Mouse (Mus musculus): ENCODE results near the gene Lamc2. TPM values are rescaled to one million over a fixed set of nuclear protein-coding genes. Genes with fewer than 3 reads are reported as not detected.

The Lamc2 gene
- total RNA-seq, 4 experiments from 2014 or later, result 8.3 to 10.1 (median 8.7) TPM

DNA sequence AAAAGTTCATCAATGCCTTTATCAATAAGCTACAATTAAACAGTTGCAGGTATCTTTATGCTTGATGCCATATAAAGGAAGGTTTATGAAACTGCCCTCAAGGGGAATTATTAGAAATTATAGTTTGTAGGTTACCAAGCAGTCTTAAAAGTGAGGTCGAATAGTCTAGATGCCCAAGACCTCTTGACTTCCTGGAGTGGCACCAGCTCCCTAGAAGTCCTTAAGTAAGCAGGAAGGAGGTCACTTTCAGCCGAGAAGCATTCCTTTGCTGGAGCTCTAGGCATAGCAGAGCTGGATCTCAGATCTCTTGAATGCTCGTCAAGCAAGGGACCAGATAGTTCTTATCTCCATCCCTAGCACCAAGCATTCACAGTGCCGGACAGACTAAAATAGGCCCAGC is 58.6 kb downstream of the Lamc2 start:
- DNase-seq (ENCODE audit: low spot score in 2 of 2), result no peak

DNA sequence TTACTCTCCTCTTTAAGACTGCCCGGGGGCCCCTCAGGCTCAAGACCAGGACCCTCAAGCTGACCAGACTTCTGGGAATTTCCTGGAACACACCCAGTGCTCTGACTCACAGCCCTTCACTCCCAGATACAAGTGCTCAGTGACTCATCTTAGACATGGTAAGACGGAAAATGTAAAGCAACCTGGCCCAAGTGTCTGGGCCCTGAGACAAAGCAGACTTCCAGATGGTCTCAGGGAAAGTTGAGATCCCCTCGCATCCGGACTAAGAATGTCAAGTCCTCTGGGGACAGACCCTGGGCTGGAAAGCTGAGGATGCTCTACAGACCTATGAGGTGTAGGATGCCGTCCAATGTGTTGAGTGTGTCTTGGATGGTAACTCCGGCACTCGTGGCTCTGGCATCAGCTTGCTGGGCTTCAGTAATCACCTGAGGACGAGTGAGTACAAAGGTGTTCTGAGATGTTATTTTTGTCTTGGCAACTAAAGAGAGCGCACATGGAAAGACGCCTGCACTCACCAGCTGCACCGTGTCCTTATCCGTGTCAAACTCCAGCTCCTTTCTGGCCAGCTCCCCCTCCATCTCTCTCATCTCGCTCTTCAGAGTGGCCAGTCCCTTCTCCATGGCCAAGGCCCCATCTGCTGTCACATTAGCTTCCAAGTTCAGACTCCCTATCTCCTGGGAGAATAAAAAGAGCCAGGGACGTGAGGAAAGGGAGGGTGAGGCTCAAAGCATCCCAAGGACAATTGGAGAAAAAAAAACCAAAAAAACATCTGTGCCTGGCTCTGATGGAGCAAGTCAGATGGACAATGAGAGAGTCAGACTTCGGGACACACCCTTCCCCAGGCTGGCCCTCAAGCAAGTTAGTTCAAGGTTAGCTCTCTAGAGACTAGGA is 59.5 kb downstream of the Lamc2 start:
- no peak for DNase-seq (ENCODE audit: low spot score in 2 of 2)

DNA sequence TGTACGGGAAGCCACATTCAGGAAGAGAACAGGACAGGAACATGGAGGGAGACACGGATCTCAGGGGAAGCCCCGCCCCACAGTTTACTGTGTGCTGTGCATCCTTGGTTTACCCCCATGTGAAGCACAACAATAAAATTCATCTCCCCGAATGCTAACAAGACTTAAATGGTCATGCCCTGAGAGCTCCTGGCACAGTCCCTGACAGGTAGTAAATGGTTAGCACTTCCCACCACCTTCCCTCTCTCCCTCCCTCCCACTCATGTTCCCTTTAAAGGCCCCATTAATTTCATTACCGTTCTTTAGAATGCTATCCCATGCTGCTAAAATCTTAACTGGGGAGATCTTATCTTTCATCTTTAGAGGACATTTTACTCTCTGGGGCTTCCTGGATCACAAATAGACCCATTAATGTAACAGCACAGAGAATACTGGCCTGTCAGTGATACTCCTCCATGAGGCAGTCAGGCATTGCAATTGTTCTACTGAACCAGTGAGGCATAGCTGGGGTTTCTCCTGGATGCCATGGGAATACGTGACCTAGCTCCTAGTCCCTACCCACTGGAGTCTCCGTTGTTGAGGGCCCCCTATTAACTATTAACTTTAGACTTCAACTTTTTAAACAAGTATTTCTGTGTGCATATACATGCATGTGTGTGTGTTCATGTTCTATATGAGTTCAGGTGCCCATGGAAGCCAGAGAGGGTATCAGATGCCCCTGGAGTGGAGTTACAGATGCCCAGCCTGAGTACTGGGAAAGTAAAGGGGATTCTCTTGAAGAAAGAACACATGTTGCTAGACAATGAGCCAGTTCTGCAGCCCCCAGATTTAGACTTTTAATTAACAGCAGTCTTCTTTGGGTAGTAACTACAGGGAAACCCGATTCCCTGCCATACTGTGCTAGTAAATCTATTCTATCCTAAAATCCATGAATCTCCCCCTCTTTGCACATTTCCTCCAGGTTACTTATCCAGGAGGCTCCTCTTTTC is 60.7 kb downstream of the Lamc2 start:
- DNase-seq (ENCODE audit: low spot score in 2 of 2), result no peak

DNA sequence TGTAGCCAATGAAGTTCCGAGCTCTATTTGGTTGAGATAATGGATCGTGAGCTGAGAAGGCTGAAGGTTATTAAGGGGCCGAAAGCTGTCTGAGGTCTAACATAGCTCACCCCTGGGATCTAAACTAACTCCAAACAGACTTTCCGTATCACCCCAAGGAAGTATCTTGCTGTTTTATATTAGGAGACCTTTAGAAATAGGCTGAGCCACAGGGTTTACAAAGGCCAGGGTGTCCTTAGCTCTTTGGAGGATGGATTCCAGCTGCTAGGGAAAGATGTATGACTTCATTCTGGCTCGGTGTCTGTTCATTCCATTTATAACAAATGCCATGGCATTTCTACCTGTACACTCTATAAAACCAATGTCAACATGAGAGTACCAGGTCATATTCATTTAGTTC is 61.7 kb downstream of the Lamc2 start:
- no peak for DNase-seq (ENCODE audit: low spot score in 2 of 2)

DNA sequence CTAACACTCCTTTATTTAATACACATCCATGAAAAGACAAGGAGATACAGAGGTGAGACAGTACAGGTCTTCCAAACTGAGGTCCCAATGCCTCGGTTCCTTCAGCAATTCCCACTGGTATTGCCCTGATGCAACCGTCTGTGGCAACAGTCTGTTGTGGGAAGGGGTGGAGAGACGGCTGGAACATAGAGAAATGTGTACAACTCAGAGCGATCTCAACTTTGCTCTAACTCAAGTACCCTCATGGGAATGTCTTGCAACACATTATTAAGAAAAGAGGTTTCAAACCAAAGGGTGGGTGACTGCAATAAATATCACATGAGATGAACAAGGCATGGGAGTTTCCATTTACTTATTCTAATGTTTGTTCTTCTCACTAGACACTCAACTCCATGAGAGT is 63.5 kb downstream of the Lamc2 start:
- DNase-seq (ENCODE audit: low spot score in 2 of 2), result no peak

DNA sequence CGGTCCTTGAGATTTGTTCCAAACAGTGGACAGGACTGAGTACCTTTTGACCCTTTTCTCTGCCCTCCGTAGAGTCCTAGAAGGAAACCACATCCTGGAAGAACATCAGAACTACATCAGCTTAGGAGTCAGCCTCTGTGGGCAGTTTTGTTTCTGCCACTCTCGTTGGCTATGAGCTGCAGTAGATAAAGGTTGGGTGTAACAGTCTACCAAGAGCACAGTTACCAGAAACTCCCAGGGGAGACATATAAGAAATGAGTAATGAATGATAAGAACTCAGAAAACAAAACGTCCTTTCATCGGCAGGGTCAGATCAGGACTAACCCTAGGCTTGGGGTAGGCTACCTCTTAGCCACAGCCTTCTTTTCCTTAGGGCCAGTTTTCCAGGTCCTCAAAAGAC is 64.9 kb downstream of the Lamc2 start:
- DNase-seq (ENCODE audit: low spot score in 2 of 2), result no peak

DNA sequence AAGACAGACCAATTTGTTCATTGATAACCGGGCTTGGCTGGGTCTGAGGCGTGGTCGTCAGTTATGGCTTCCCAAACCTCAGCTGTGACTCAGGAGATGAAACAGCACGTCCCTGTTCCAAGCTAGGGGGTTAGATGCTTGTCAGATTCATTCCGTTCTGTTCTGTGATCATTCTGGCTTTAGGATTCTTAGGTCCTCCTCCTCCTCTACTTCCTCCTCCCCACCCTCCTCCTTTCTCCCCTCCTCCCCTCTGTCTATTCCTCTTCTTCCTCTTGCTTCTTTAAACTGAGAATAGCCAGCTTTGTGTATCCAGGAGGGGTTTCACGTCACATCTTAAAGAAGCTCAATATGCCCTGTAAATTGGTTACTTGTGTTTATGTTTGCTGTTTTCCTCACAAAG is 65.7 kb downstream of the Lamc2 start:
- DNase-seq (ENCODE audit: low spot score in 2 of 2), result no peak

DNA sequence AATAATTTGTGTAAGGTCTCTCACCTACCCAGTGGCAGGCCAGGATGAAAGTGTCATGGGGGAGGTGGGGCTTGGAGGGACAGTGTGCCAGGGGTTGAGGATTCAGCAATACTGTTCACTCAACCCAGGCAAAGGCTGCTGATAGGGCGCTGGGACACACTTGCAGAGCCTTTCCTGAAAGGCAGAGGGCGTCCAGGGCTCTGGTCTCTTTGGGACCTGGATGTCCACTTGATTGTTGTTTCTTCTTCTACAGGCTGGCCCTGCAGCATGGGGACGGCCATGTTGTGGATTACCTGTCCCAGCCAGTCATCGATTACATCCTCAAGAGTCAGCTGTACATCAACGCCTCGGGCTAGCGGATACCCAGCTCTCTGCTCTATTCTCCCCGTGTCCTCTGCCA is 70.9 kb downstream of the Lamc2 start:
- DNase-seq (ENCODE audit: low spot score in 2 of 2), result no peak

DNA sequence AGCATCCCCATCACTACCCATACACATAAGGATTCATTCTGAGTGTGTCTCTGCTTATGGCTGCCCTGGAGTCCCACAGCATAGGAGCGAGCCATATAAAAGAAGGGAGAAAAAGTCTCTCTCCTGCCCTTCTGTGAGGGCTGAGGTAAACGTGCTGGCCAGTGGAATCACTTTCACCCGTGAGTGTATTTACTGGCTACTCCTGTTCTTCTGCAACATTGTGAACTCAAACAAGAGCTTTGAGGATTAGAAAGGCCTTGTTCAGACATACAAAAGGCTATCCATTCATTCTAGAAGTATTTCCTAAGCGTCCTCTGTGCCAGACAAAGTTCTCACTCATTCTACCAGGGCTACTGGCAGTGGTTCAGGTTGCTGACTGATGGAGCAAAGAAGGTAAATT is 74.7 kb downstream of the Lamc2 start:
- no peak for DNase-seq (ENCODE audit: low spot score in 2 of 2)

DNA sequence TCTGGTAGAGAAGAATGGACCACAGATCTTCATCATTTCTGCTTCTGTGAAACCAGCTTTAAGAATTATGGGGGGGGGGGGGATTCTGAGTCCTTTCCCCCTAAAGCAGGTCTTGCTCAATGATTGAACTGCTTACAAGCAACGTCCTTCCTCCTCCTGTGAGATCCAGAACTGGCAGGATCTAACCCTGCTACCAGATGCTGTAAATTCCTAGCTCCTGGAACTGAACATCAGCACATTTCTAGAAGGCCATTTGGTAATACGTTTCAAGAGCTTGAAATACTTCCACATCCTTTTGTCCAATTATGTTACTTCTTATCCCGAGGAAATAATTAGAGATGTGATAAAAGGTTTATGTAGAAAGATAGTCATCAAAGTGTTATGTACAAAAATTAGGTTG is 76.4 kb downstream of the Lamc2 start:
- no peak for DNase-seq (ENCODE audit: low spot score in 2 of 2)

DNA sequence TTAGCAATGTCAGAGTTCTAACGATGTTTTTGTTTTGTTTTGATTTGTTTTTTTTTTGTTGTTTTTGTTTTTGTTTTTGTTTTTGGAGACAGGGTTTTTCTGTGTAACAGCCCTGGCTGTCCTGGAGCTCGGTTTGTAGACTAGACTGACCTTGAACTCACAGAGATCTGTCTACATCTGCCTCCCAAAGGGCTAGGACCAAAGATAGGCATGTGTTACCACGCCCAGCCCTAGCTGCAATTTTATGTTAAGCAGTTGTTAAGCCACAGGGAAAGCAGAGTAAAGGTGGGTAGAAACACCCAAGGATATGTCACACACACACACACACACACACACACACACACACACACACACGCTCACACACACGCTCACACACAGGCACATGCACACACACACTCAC is 76.9 kb downstream of the Lamc2 start:
- no peak for DNase-seq (ENCODE audit: low spot score in 2 of 2)

DNA sequence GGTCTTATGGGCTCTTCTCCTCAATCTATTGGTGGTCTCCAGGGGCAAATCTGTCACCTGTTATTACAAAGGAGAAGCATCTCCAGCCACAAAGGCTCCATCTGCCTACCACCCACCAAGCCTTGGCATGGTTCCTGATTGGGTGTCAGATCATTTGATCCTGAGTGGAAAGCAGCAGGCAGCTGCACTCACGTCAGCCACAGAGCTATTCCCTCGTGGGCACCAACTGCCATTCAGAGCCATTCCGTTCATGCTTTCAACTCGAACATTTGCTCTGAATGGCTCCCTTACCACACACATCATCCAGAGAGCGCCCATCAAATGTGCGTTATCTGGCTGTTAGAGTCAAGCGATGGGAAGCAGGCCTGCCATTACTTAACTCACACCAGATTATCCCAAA is 78.4 kb downstream of the Lamc2 start:
- no peak for DNase-seq (ENCODE audit: low spot score in 2 of 2)

DNA sequence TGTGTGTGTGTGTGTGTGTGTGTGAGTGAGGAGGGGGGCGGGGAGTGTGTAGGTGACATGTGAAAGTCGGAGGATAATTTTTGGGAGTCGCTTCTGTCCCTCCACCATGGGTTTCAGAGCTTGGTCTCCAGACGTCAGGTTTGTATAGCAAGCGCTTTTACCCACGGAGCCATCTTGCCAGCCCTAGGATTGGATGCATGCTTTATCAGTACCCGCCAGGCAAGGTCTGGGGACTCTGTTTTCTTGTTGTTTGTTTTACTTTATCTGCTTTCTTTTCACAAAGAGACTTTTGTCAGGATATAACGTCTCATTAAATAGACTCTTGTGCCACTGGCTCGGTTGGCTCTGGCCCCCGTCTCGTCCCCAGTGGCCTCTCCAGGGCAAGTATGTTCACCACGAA is 81.4 kb downstream of the Lamc2 start:
- DNase-seq (ENCODE audit: low spot score in 2 of 2), result no peak

DNA sequence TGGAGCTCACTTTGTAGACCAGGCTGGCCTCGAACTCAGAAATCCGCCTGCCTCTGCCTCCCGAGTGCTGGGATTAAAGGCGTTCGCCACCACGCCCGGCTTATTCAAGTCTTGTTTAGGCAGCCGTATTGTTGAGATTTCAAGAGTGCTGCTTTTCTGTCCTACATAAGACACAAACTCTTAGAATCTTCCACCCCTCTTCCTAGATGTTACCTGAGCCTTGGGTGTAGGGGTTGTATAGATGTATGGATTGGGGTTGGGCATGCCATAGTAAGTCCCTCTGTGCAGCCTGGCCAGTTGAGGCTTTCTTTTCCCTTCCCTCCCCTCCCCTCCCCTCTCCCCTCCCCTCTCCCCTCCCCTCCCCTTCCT is 83.1 kb downstream of the Lamc2 start:
- DNase-seq (ENCODE audit: low spot score in 2 of 2), result no peak

DNA sequence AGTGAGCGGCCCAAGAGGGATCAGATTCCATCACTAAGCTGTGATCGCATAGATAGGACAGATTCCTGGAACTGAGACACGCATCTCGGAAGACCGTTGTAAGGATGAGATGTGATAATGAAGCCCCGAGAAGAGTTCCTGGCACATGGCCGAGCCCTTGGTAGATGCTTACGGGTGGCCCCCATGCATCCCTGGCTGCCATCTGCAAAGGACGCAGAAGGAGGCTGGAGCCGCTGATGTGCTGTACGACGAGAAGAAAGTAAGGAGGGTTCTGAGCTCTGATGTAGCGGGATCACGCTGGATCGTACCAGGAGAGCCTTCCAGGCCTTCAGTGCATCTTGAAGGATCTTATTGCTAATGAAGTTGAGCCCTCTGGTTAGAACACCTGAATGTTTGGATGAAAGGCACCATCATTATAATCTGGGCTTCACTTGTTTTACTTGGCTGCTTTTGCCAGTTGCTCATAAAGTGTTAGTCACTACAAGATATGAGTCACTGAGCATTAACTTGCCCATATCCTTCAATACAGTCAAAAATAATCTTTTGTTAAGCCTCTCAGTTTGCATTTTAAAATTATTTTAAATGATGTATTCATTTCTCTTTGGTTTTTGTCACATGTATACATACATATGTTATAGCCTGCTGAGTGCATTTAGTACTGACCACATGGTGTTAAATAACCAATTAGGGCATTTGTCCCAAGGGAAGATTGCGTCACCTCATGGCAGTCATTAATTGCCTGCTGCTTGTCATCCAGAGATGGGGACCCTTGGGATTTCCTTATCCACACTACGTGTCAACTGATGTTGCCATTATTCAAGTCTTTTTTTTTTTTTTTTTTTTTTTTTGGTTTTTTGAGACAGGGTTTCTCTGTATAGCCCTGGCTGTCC is 83.7 kb downstream of the Lamc2 start:
- DNase-seq (ENCODE audit: low spot score in 2 of 2), result no peak

DNA sequence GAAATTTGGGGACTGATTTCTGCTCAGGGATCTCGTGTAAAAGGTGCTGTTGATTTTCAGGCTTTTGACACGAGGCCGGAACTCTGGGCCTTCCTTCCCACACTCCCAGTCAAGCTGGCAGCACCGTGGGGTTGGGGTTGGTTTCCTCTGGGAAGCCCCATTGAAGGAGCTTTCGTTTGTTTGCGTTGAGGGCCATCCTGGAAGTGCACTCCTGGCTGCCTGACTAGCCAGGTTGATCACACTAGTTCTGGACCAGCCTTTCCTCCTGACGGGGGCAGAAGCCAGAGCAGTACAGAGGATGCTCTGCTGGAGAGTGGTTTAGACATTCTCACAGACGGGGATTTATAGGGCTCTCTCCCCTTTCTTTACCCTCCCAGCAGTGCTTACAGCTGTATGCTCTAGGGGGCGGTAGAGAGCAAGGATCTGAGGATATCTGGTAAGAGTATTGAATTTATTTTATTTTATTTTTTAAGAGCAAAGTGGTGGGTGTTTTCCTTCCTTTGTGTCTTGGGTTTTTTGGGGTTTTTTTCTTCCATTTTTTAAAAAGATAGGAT is 84.8 kb downstream of the Lamc2 start:
- no peak for DNase-seq (ENCODE audit: low spot score in 2 of 2)

DNA sequence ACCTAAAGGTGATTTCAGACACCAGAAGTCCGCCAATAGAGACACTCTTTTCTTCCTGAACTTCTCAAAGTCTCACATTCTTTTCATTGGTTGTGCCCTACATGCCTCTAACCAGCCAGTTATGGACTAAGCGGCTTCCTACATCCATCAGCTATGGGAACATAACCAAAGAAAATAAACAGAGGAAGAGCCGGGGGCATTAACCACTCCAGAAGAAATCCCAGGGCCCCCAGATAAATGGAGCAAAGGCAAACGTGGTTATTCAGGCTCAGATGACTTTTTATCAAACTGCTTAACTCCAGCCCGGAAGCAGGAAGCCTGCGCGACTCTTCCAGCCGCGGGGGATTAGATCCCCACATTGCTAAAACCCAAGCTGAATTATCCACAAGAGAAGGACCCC is 85.3 kb downstream of the Lamc2 start:
- no peak for DNase-seq (ENCODE audit: low spot score in 2 of 2)

DNA sequence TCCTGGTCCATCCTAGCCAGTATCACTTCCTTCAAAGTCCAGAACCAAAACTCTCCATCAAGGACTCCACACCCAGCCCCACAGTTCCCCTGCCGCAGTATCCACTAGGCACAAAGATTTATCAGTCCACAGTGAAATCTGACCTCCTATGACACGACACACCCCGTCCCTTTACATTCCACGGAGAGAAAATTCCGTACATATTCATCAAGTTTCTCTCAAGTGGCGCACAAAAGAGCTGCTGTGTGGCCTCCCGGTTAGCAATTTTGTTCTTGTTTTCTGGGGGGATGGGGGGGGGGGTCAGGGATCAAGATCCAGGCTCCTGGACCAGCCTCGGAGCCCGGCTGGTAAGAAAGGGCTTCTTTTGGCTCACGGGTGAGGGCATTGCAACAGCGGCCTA is 87.7 kb downstream of the Lamc2 start:
- DNase-seq (ENCODE audit: low spot score in 2 of 2), result no peak

DNA sequence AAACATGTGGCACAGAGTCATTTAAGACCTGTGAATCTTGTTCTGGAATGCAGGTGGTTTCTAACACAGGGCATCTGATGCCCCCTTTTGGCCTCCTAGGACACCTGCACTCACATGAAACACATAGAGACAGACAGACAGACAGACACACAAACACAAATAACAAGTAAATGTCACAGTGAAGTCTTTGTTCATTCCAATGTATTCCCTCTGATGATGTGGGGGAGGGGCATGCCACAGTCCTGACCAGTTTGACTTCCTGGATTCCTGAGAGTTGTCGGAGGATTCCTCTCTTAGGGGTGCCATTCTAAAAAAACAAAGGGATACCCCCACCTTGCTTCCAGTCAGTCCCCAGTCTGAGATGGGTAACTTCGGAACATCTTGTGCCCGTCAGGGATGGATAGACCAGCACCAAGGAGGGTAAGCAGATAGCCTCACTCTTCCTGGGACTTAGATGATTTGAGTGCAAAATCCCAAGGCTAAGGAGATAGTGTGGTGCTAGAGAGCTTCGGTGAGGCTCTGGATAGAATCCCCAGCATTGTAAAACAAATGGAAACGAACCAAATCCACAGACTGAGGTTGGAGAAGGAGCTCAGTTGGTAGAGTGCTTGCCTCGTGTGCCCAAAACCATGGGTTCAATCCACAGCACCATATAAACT is 89.1 kb downstream of the Lamc2 start:
- DNase-seq (ENCODE audit: low spot score in 2 of 2), result no peak

Data from left cerebral cortex, adult 8-10 months (tissue).